24 mouse cellular contexts compared by ENCODE assay signal in the genomic region with DNA sequence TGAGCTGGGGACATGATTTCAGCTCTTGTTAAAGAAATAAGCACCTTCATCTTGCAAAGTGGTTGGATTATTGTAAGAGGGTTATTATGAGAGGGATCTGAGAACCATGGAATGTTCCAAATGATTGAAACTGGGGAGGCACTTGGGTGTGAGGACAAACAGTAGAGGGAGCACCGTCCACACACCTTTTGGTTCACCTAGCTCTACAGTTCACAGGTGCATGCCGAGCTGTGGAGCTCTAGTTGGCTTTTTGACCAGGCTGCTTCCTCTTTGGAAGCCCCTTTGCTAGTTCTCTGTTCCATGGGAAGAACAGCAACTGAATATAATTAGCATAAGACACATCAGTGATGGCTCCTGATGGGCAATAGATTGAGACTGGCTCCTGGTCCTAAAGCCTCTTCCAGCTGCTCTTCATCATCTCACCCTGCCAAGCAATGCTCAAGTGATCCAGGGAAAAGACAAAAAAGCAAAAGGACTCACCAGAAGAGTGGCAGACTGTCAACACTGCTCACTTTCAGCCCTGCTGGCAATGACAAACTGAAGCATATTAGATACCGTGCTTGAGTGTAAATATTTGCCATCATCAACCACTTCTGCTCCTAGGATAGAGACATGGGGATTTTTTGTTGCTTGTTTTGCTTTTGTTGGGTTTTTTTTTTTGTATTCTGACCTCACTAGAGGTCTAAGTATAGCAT. TPM values are rescaled to one million over a fixed set of nuclear protein-coding genes. Genes with fewer than 3 reads are reported as not detected.
DNase-seq lines count a peak whose midpoint lies in the region; ATAC-seq and TF ChIP-seq lines count a peak whose summit lies in the region.
"Had no signal": no experiment of that assay in that cellular context is flagged by ENCODE, and none has a peak within 500 bp of the region (broad histone marks: within the 10 kb centered on the region; RNA-seq: fewer than 3 reads in every experiment).

No protein-coding gene starts in this region.

- TF ChIP-seq EP300 in stomach, postnatal 0 days (optimal IDR thresholded peaks at IDR 0.05), result no peak

- H3K4me3 ChIP-seq in forebrain, embryonic 14.5 days (ENCODE audit: low read depth, low read length), result no peak overlapping the region
- no peak overlapping the region for H3K4me3 ChIP-seq in forebrain, embryonic 15.5 days
- H3K4me3 ChIP-seq in midbrain, embryonic 11.5 days (ENCODE audit: low read depth, low read length), result no peak overlapping the region
- no peak overlapping the region for H3K4me3 ChIP-seq in midbrain, embryonic 15.5 days
- no peak overlapping the region for H3K4me3 ChIP-seq in stomach, postnatal 0 days (ENCODE audit: low read depth, low read length)
- H3K4me3 ChIP-seq in lung, adult 2 months (replicated peaks; ENCODE audit: extremely low read depth, low read depth, low read length), result no peak overlapping the region
- H3K4me3 ChIP-seq: embryonic facial prominence, embryonic 12.5 days; embryonic facial prominence, embryonic 15.5 days; heart, adult 2 months; heart, embryonic 10.5 days; heart, embryonic 13.5 days; hindbrain, embryonic 15.5 days; intestine, embryonic 15.5 days had no signal

- no peak overlapping the region for H3K27ac ChIP-seq in forebrain, embryonic 14.5 days (ENCODE audit: low read depth, low read length)
- no peak overlapping the region for H3K27ac ChIP-seq in forebrain, embryonic 15.5 days (replicated peaks)
- H3K27ac ChIP-seq in midbrain, embryonic 11.5 days (ENCODE audit: low read depth, low read length), result no peak overlapping the region
- no peak overlapping the region for H3K27ac ChIP-seq in midbrain, embryonic 15.5 days
- no peak overlapping the region for H3K27ac ChIP-seq in stomach, postnatal 0 days (replicated peaks)
- H3K27ac ChIP-seq: embryonic facial prominence, embryonic 12.5 days; embryonic facial prominence, embryonic 15.5 days; heart, adult 2 months; heart, embryonic 10.5 days; heart, embryonic 13.5 days; hindbrain, embryonic 15.5 days; intestine, embryonic 15.5 days had no signal

- H3K36me3 ChIP-seq in forebrain, embryonic 14.5 days (ENCODE audit: control insufficient read depth, insufficient read depth, low read length), result no peaks in the 10 kb centered on the region
- H3K36me3 ChIP-seq in forebrain, embryonic 15.5 days, result no peaks in the 10 kb centered on the region
- H3K36me3 ChIP-seq in midbrain, embryonic 11.5 days (ENCODE audit: control insufficient read depth, insufficient read depth, low read length), result no peaks in the 10 kb centered on the region
- no peaks in the 10 kb centered on the region for H3K36me3 ChIP-seq in midbrain, embryonic 15.5 days (replicated peaks)
- no peaks in the 10 kb centered on the region for H3K36me3 ChIP-seq in stomach, postnatal 0 days (ENCODE audit: control insufficient read depth, insufficient read depth, low read length)
- H3K36me3 ChIP-seq: embryonic facial prominence, embryonic 12.5 days; embryonic facial prominence, embryonic 15.5 days; heart, embryonic 10.5 days; heart, embryonic 13.5 days; hindbrain, embryonic 15.5 days; intestine, embryonic 15.5 days had no signal

- WGBS in forebrain, embryonic 14.5 days, result 68% methylated on average over 3 of the region's 3 CpGs
- WGBS in forebrain, embryonic 15.5 days, result 54% methylated on average over 3 of the region's 3 CpGs
- 61% methylated on average over 3 of the region's 3 CpGs for WGBS in midbrain, embryonic 11.5 days
- WGBS in midbrain, embryonic 15.5 days, result 56% methylated on average over 3 of the region's 3 CpGs
- WGBS in stomach, postnatal 0 days, result 46% methylated on average over 3 of the region's 3 CpGs
- WGBS in lung, adult 2 months, result 39% methylated on average over 3 of the region's 3 CpGs

- DNase-seq in forebrain, embryonic 14.5 days (ENCODE audit: low spot score), result peak; percentile 62
- DNase-seq in midbrain, embryonic 11.5 days (ENCODE audit: low spot score, missing footprints), result peak; percentile 75
- DNase-seq in stomach, postnatal 0 days (ENCODE audit: low spot score), result no peak
- no peak for DNase-seq in lung, adult 2 months
- DNase-seq: adrenal gland, adult 8-10 months; adrenal gland, postnatal 25 days; cerebellum, adult 11 months; cerebellum, adult 8-10 months; gastrocnemius, postnatal 10 days; gastrocnemius, postnatal 36 days; heart, adult 2 months; heart, postnatal 14 days; heart, postnatal 4 days; kidney, adult 11 months had no signal

- no peak; the same call in 1 of the 2 replicates for ATAC-seq in forebrain, embryonic 14.5 days
- ATAC-seq in forebrain, embryonic 15.5 days (replicated peaks), result no peak
- no peak for ATAC-seq in midbrain, embryonic 11.5 days (ENCODE audit: low FRiP score)
- ATAC-seq in midbrain, embryonic 15.5 days (replicated peaks), result no peak
- ATAC-seq in stomach, postnatal 0 days (ENCODE audit: low FRiP score, low TSS enrichment), result no peak
- ATAC-seq: activated CD4-positive, CD25-positive, alpha-beta regulatory T cell, adult 4 months; CD4-positive, CD25-positive, alpha-beta regulatory T cell, adult 4 months; intestine, embryonic 15.5 days had no signal

- no peaks in the 10 kb centered on the region for H3K27me3 ChIP-seq in forebrain, embryonic 14.5 days (replicated peaks; ENCODE audit: control insufficient read depth, insufficient read depth, low read length)
- H3K27me3 ChIP-seq in forebrain, embryonic 15.5 days, result no peaks in the 10 kb centered on the region
- H3K27me3 ChIP-seq in midbrain, embryonic 11.5 days (ENCODE audit: control insufficient read depth, insufficient read depth, low read length), result no peaks in the 10 kb centered on the region
- no peaks in the 10 kb centered on the region for H3K27me3 ChIP-seq in midbrain, embryonic 15.5 days (replicated peaks)
- H3K27me3 ChIP-seq in stomach, postnatal 0 days (ENCODE audit: control insufficient read depth, insufficient read depth, low read length), result no peaks in the 10 kb centered on the region
- H3K27me3 ChIP-seq: hindbrain, embryonic 15.5 days had no signal

- peak; percentile 9; the same call in 1 of the 2 replicates for TF ChIP-seq CTCF in stomach, postnatal 0 days (IDR thresholded peaks at IDR 0.05; ENCODE audit: low read depth)
- no peak for TF ChIP-seq CTCF in lung, adult 2 months (IDR thresholded peaks at IDR 0.05; ENCODE audit: insufficient read depth, low read length)

- peaks cover 10% of the 10 kb centered on the region for H3K4me1 ChIP-seq in forebrain, embryonic 14.5 days (ENCODE audit: control insufficient read depth, insufficient read depth, low read length)
- peaks cover 23% of the 10 kb centered on the region for H3K4me1 ChIP-seq in forebrain, embryonic 15.5 days
- H3K4me1 ChIP-seq in midbrain, embryonic 11.5 days (ENCODE audit: control insufficient read depth, insufficient read depth, low read length), result peaks cover 5% of the 10 kb centered on the region; the same call in 1 of the 2 replicates
- peaks cover 17% of the 10 kb centered on the region for H3K4me1 ChIP-seq in midbrain, embryonic 15.5 days
- H3K4me1 ChIP-seq in stomach, postnatal 0 days (replicated peaks; ENCODE audit: control insufficient read depth, insufficient read depth), result no peaks in the 10 kb centered on the region
- no peaks in the 10 kb centered on the region for H3K4me1 ChIP-seq in lung, adult 2 months (ENCODE audit: control insufficient read depth, insufficient read depth, low read length)
- H3K4me1 ChIP-seq: heart, embryonic 10.5 days had no signal

- H3K9ac ChIP-seq in forebrain, embryonic 14.5 days (ENCODE audit: low read length), result no peak overlapping the region
- H3K9ac ChIP-seq in forebrain, embryonic 15.5 days (replicated peaks), result no peak overlapping the region
- H3K9ac ChIP-seq in midbrain, embryonic 11.5 days (ENCODE audit: low read length), result no peak overlapping the region
- H3K9ac ChIP-seq in midbrain, embryonic 15.5 days, result no peak overlapping the region
- no peak overlapping the region for H3K9ac ChIP-seq in stomach, postnatal 0 days (ENCODE audit: low read length)
- H3K9ac ChIP-seq: embryonic facial prominence, embryonic 12.5 days; embryonic facial prominence, embryonic 15.5 days; heart, embryonic 13.5 days; hindbrain, embryonic 15.5 days; intestine, embryonic 15.5 days had no signal

- no peak overlapping the region for H3K4me2 ChIP-seq in forebrain, embryonic 14.5 days (ENCODE audit: low read length)
- no peak overlapping the region for H3K4me2 ChIP-seq in forebrain, embryonic 15.5 days (replicated peaks)
- H3K4me2 ChIP-seq in midbrain, embryonic 11.5 days, result no peak overlapping the region
- no peak overlapping the region for H3K4me2 ChIP-seq in midbrain, embryonic 15.5 days
- no peak overlapping the region for H3K4me2 ChIP-seq in stomach, postnatal 0 days (replicated peaks; ENCODE audit: low read depth)
- H3K4me2 ChIP-seq: embryonic facial prominence, embryonic 12.5 days; embryonic facial prominence, embryonic 15.5 days; heart, embryonic 13.5 days; hindbrain, embryonic 15.5 days; intestine, embryonic 15.5 days had no signal

- H3K9me3 ChIP-seq in forebrain, embryonic 14.5 days (replicated peaks; ENCODE audit: control insufficient read depth, low read length), result no peaks in the 10 kb centered on the region
- H3K9me3 ChIP-seq in forebrain, embryonic 15.5 days, result no peaks in the 10 kb centered on the region
- H3K9me3 ChIP-seq in midbrain, embryonic 11.5 days (ENCODE audit: control insufficient read depth, low read length), result no peaks in the 10 kb centered on the region
- no peaks in the 10 kb centered on the region for H3K9me3 ChIP-seq in midbrain, embryonic 15.5 days
- H3K9me3 ChIP-seq in stomach, postnatal 0 days (ENCODE audit: control insufficient read depth, low read length), result no peaks in the 10 kb centered on the region
- H3K9me3 ChIP-seq: embryonic facial prominence, embryonic 12.5 days; embryonic facial prominence, embryonic 15.5 days; heart, embryonic 10.5 days; heart, embryonic 13.5 days; hindbrain, embryonic 15.5 days; intestine, embryonic 15.5 days had no signal

- TF ChIP-seq POLR2A in lung, adult 2 months (IDR thresholded peaks at IDR 0.05; ENCODE audit: borderline replicate concordance, extremely low read depth, low read depth, low read length), result no peak

RNA-seq across cellular contexts. Expression of a gene that starts 3.3 kb away (rescaled TPM):
- polyA plus RNA-seq in forebrain, embryonic 14.5 days (2014; fragmentation: Nextera tagmentation; extraction: Ambion mirVana), result 6.9 and 10.9 TPM in 2 replicates
- 19.9 and 20.1 TPM in 2 replicates for polyA plus RNA-seq in forebrain, embryonic 15.5 days (2015; fragmentation: Nextera tagmentation; extraction: Ambion mirVana)
- 5.9 and 6.6 TPM in 2 replicates for polyA plus RNA-seq in midbrain, embryonic 11.5 days (2014; fragmentation: Nextera tagmentation; extraction: Ambion mirVana)
- polyA plus RNA-seq in midbrain, embryonic 15.5 days (2015; fragmentation: Nextera tagmentation; extraction: Ambion mirVana), result 28.9 and 39.3 TPM in 2 replicates
- polyA plus RNA-seq in stomach, postnatal 0 days (2015; fragmentation: Nextera tagmentation; extraction: Ambion mirVana), result 0.12 and 0.18 TPM in 2 replicates
- not detected in 2 replicates for polyA plus RNA-seq in lung, adult 2 months (2012; rRNA removed)
- polyA plus RNA-seq: heart, adult 2 months had no signal

Comparison
In these comparisons a context has a peak if more than half of its experiments do, and no peak if none do; other contexts are left out.
1. DNase-seq: peak in forebrain, embryonic 14.5 days (single experiment) and midbrain, embryonic 11.5 days (single experiment); none in stomach, postnatal 0 days (single experiment) and lung, adult 2 months (single experiment).